Mouse (Mus musculus) spleen, postnatal 0 days (tissue): Measurements from ENCODE around the gene Lilra5. TPM values are rescaled to one million over a fixed set of nuclear protein-coding genes. Genes with fewer than 3 reads are reported as not detected.

ENCODE experiments used
- polyA plus RNA-seq: library from polyadenylated mRNA; unstranded; fragments of >200 nt; fragmentation: Nextera tagmentation; extraction: Ambion mirVana; gene quantifications from 2 replicates; pipeline ENCODE4 v1.2.1, GENCODE M21; 2015

Lilra5 gene
- 0.18 and 0.23 TPM in 2 replicates for polyA plus RNA-seq

DNA sequence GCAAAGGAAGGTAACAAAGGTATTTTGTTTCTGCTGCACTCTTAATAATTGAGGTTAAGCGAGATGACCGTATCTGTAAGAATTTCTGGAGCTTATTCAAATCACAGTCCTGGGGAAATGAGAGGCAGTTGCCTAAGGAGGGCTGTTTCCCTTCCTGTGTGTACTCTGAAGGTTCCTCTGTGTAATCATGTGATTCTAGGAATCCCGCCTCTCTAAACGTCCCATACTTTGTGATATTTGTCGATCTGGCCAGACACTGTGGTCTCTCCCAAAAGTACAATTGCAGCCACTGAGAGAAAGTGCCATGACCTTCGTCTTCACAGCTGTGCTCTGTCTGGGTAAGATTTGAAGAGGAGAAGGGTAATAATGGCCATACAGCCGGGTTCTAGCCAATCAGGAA is at the start of gene Lilra5:
Lilra5 (plus strand) TSS at position 301 of the 400 bp plus-strand sequence.

Other genes starting within 250 kb of the Lilra5 start
- 6.0 and 8.6 TPM in 2 replicates for gene Lair1, start 174.6 kb upstream of the Lilra5 start, polyA plus RNA-seq
- gene Ttyh1, start 118.3 kb upstream of the Lilra5 start, polyA plus RNA-seq, result 0.71 and 0.86 TPM in 2 replicates
- 21.8 and 23.8 TPM in 2 replicates for gene Leng8, start 100.7 kb upstream of the Lilra5 start, polyA plus RNA-seq
- gene Leng9, start 87.4 kb upstream of the Lilra5 start, polyA plus RNA-seq, result 2.7 and 3.3 TPM in 2 replicates
- gene Cdc42ep5, start 72.9 kb upstream of the Lilra5 start, polyA plus RNA-seq, result 10.2 and 13.2 TPM in 2 replicates
- gene Ncr1, start 100.0 kb downstream of the Lilra5 start, polyA plus RNA-seq, result 1.5 and 2.3 TPM in 2 replicates
- 1.4 and 1.5 TPM in 2 replicates for gene Gp6, start 160.0 kb downstream of the Lilra5 start, polyA plus RNA-seq
- 8.5 and 10.2 TPM in 2 replicates for gene Rdh13, start 207.9 kb downstream of the Lilra5 start, polyA plus RNA-seq
- gene Eps8l1, start 222.9 kb downstream of the Lilra5 start, polyA plus RNA-seq, result 0.36 and 3.4 TPM in 2 replicates